Mouse (Mus musculus): Measurements from ENCODE around the gene Zrsr2. TPM values are rescaled to one million over a fixed set of nuclear protein-coding genes. Genes with fewer than 3 reads are reported as not detected.

The Zrsr2 gene
- total RNA-seq (2021): 10 to 100 TPM; 40.3 to 53.9 TPM

DNA sequence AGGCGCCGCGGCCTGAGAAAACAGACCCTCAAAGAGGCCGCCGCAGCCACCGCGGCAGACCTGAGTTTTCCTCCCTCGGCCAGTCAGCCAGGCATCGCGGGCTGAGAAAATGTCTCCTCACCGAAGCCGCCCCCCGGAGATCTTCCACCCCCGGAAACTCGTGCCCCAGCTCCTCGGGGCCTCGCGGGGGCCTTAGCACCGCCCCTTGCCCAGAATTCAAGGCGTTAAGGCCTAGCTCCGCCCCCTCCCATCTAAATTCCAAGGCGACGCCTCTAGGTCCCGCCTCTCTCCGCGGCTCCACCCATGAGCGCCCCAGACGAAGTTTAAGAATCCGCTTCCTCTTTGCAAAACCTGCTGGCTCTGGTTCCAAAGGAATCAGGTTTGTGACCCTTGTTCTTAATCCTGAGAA, at the start of gene Zrsr2:
TSS of gene Zrsr2 (minus strand) at position 195 of the 409 bp plus-strand sequence.
- DNase-seq (ENCODE audit: low spot score in 2 of 2): peak; percentile 67 to 75
- intact Hi-C loops (cut with DNase I): loop anchor here (10.0 kb wide), 1 partner anchor 116 kb away; the partner anchor contains the start of gene Siah1b

DNA sequence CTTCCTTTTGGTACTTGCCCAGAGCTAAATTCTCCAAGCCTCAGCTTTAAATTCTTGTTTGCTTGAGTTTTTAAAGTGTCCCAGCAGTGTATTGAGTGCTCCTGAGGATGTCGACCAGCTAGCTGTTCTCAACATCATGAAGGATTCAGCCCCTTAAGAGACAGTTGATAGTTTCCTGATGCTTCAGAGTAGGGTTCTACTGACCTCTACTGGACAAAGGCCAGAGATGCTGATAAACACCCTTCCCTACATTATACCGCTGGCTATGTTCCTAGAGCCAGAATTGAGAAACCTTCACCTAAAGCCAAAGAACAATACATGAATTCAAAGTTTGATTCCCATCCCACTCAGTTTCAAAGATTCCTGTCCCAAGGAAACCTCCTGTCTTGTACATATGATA, 46.3 kb upstream of the Zrsr2 start:
- DNase-seq (ENCODE audit: low spot score in 2 of 2): no peak
- intact Hi-C loops (cut with DNase I): no loop called here

DNA sequence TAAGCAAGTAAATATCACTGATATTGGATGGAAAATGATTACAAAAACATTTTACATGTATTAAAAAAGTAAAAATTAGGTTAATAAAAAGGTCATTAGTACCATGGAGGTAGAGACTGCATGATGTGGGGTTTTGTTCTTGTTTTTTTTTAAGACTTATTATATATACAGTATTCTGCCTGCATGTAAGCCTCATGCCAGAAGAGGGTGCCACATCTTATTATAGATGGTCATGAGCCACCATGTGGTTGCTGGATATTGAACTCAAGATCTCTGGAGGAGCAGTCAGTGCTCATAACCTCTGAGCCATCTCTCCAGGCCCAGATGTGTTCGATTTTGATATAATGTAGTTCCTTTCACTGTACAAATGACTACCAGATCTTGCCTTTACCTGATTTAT, 41.4 kb upstream of the Zrsr2 start:
- no peak for DNase-seq (ENCODE audit: low spot score in 2 of 2)
- intact Hi-C loops (cut with DNase I): no loop called here

DNA sequence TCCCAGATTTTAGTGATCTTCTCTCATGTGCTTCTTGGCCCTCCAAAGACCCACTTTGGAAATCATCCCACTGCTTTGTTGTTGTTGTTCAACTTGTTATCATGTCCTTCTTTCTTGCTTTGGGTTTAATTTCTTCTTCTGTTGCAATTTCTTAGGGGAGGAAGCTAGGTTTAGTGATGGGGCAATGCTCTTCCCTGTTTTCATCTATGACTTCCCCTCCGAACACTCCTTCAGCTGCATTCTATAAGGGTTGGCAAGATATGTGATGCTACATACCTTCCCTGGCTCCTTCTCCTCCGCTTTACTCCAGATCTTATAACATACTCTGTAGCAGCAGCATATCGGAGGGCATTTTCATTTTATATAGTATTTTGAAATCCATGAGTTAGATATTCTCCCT, 38.3 kb upstream of the Zrsr2 start:
- no peak for DNase-seq (ENCODE audit: low spot score in 2 of 2)
- intact Hi-C loops (cut with DNase I): no loop called here

DNA sequence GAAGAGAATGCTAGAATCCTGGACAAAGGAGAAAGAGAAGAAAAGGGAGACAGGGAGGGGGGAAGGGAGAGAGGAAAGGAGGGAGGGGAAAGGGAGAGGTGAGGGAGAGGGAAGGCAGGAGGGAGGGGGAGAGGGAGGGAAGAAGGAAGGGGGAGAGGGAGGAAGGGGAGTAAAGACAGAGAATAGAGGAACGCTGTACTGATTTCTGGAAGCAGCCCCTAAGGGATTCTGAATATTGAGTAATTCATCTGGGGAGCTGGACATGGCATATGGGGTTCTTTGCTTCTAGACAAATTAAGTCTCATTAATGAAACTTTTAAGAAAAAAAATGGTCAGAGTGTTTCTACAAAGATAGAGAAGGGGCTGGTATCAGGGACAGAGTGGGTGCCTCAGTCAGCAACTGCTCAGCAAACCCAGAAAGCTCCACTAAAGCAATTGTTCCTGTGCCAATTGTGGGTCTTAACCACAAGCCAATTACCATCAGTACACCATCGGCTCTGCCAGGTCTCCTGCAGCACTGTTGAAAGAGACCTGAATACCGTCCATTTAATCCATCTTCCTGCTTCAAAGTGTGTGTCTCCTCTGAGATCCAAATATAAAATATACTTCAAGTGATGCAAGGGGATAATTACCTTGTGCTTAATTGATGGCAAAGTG, 29.4 kb upstream of the Zrsr2 start:
- intact Hi-C loops (cut with DNase I): no loop called here
- no peak for DNase-seq (ENCODE audit: low spot score in 2 of 2)

DNA sequence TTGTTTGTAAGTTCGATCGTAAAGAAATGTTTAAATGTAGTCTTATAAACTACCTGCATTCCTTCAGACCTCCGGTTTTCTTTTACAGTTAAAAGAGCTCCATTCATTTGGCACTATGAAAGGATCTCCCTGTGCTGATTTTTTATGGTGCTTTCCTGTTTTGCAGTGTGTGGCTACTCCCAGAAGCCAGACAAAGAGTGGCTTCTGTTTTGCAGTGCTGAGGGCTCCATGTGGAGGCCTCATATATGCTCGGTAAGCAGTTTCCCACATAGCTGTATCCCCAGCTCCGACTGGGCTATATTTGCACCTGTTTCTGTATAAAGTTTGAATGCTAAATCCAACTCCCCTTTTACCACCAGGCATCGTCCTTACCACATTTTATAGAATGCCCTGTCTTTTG, 23.7 kb upstream of the Zrsr2 start:
- intact Hi-C loops (cut with DNase I): no loop called here
- no peak for DNase-seq (ENCODE audit: low spot score in 2 of 2)

DNA sequence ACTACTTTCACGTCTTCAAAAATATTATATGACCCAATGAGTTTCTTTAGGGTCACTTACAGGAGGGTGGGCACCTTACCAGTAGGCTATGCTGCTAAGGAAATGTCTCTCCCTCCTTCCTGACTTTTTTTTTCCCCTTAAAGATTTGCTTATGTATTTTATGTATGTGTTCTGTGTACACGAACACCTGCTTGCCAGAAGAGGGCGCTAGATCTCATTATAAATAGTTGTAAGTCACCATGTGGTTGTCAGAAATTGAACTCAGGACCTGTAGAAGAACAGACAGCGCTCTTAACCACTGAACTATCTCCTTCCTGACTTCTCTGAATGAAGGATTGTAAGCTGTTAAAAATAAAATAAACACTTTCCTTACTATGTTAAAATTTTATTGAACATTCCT, 23.0 kb upstream of the Zrsr2 start:
- intact Hi-C loops (cut with DNase I): no loop called here

DNA sequence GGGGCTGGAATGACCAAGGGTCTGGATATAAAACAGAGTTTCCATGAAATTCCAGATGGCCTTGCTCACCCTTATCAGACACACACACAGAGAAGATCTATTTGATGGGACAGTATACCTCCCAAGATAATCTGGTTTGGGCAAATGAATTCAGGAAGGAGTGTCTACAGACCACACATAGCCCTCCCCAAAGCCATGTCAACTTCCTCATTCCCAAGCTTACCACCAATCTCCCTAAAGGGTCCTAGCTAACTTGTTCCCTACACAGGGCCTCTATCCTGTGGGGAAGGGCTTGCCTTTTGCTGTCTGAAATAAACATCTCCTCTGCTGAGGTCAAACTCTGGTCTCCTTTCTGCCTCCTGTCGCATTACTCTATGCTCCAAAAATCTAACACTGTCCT, 22.6 kb upstream of the Zrsr2 start:
- intact Hi-C loops (cut with DNase I): no loop called here

More for the DNA sequence above, 23.0 kb upstream of the Zrsr2 start:
- DNase-seq (ENCODE audit: low spot score in 2 of 2): no peak

DNA sequence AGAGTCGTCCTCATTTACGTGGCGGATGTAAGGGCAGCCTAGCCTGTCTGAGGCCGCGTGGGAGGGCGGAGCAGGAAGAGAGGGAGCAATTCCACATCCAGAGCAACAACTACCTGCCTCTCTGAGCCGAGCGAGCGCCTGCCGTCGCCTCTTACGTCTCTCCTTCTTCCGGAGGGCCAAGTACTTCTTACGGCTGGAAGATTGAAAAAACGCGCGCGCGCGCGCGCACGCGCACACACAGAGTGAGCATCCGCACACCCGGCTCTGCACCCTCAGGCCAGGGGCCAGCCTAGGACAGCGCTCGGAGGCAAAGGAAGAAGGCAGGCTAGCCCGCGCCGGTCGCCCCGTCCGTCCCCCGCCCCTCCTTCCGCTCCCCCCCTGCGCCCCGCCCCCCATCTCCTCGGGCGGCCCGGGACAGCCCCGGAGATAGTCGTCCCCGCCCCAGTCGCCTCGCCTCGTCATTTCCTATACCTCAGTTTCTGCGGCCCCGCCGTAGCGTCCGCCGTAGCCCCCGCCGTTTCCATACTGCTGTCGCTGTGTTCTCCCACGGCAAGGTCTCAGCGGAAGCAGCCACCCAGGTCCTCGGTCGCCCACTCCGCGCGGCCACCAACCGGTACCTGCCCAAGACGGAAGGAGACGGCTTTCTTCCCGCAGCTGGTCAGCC, 526 bp downstream of the Zrsr2 start:
- peak; percentile 25 to 53 for DNase-seq (ENCODE audit: low spot score in 2 of 2)
- intact Hi-C loops (cut with DNase I): loop anchor here (10.0 kb wide), 1 partner anchor 117 kb away; the partner anchor contains the start of gene Siah1b

More for the DNA sequence above, 22.6 kb upstream of the Zrsr2 start:
- DNase-seq (ENCODE audit: low spot score in 2 of 2): no peak

DNA sequence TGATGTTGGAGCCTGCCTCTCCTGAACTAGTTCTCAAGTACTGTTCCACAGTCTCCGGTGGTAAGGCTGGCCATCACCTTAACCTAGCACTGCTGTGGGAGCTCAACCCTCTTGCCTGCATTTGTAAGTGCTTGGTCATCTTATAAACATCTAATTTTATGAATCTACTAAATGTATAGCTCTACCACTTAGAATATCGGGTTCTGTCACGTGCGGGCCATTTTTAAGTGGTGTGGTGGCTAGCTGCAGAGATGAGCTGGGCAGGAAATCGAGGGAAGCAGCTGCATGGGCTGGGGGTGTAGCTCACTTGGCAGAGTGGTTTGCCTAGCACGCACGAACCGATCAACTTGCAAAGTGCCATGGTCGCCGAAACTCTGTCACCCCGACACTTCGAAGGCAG, 1.1 kb downstream of the Zrsr2 start:
- DNase-seq (ENCODE audit: low spot score in 2 of 2): no peak
- intact Hi-C loops (cut with DNase I): loop anchor here (10.0 kb wide), 1 partner anchor 117 kb away; the partner anchor contains the start of gene Siah1b

DNA sequence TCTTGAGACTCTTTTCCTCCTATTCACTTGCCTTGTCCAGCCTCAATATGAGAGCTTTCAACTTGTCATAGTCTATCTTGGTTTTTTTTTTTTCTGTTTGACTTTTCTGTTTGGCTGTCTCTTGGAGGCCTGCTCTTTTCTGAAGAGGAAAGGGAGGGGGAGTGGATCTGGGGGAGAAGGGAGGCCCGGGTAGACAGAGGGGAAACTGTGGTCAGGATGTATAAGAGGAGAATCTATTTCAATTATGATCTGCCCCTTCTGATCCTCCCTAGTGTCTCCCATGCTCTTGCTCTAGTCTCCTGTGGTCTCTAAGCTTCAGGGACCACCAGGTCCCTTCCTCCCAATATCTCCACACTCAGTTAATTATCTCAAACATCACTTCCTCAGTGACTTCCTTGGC, 6.8 kb downstream of the Zrsr2 start:
- intact Hi-C loops (cut with DNase I): loop anchor here (10.0 kb wide), 1 partner anchor 123 kb away; the partner anchor contains the start of gene Siah1b
- no peak for DNase-seq (ENCODE audit: low spot score in 2 of 2)

DNA sequence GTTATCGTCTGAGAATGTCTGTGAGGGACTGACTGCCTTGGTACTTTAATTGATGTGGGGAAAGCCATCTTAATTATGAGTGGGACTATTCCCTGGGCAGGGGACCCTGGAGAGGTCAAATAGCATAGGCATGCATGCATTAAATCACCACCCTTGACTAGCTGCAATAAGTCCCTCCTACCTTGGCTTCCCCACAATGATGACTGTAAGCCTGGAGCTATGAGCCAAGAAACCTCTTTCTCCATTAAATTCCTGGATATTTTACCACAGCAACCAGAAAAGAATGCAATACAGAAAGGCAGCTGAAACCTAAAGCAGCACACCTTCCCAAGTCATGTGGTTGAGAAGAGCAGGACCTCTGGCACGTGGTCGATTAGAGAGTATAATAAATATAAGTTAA, 14.1 kb downstream of the Zrsr2 start:
- no peak for DNase-seq (ENCODE audit: low spot score in 2 of 2)

DNA sequence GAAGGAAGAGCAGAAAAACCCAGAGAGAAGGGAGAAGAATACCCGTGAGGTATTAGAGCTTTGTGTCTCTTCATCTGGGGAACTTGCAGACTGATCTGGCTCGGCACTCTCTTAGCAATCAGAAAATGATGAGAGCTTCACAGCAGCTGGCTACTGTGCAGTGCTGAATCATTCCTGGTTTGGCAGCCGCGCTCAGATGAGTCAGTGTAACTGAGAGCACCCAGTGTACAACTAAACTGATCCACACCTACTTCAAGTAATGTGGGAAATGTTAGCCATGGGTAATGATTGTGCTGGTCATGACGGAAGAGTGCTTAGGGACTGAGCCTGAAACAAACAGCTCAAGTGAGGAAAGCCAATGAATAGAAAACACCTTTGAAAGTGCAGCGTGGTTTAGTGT, 19.9 kb downstream of the Zrsr2 start:
- DNase-seq (ENCODE audit: low spot score in 2 of 2): peak; percentile 40 to 55
- intact Hi-C loops (cut with DNase I): no loop called here

More for the DNA sequence above, 14.1 kb downstream of the Zrsr2 start:
- intact Hi-C loops (cut with DNase I): no loop called here

DNA sequence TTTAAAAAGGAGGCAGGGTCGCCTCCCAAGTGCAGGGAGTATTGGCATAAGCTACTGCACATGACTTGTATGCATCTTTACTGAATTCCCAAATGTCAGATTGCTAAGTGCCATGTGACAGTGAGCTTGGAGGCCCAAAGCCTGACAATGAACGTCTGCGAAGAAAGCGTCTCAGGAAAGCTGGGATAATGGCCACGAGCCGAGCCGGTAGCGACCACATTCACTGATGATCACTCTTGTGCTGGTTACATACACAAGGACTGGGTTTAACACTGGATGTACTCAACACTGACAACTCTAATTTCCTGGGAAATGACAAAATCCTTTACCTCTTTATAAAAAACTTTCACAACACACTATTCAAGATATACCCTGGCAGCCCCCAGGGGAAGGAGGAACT, 23.7 kb downstream of the Zrsr2 start:
- intact Hi-C loops (cut with DNase I): no loop called here
- no peak for DNase-seq (ENCODE audit: low spot score in 2 of 2)

DNA sequence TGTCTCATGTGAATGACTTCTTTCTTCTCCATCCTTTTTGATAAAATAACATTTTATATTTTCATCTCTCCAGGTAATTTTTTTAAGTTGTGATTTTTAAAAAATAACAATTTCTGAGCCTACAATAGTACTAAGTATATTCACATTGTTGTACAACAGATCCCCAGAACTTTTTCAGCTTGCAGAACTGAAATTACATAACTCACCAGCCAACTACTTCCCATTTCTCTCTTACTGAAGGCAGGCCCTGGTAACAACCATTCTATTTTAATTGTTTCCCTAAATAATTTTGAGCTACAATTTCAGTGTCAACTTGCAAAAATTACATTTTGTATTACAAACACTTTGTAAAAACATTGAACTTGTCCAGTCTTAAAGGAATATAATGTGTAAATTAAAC, 28.9 kb downstream of the Zrsr2 start:
- no peak for DNase-seq (ENCODE audit: low spot score in 2 of 2)
- intact Hi-C loops (cut with DNase I): no loop called here

DNA sequence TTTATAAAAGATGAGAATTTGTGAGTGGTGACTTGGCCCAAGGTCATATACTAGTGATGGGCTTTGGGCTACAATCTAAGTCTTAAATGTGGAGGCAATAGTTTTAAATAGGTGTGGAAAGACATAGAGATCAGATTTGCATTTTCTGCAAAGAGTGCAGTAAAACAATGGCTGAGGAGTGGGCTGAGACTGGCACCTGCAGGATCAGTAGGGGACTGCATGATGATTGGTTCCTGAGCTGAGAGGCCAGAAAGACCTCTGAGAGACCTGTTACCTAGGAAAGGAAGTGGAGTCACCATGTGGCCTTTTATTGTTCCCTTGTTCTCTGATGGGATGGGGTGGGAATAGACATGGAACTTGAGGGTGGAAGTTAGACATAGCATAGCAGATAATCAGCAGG, 45.7 kb downstream of the Zrsr2 start:
- intact Hi-C loops (cut with DNase I): no loop called here
- no peak for DNase-seq (ENCODE audit: low spot score in 2 of 2)

DNA sequence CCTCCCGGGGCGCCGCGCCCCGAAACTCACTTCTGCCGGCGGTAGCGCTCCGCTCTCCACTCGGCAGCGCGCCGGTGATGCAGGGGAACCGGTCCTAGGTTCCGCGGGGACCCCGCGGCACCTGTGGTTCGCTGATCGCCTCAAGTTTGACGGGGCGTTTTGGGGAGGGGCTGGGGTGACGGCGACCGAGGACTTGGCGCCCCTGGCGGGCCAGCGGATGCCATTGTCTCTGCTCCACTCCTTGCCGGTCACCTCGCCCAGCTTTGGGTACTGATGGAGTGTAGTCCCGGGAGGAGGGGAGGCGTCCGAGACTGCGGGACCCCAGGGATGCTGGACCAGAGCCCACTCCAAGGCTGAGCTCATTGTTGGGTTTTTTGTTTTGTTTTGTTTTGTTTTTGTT, 49.1 kb downstream of the Zrsr2 start:
- intact Hi-C loops (cut with DNase I): no loop called here
- DNase-seq (ENCODE audit: low spot score in 2 of 2): peak; percentile 9 to 15

DNA sequence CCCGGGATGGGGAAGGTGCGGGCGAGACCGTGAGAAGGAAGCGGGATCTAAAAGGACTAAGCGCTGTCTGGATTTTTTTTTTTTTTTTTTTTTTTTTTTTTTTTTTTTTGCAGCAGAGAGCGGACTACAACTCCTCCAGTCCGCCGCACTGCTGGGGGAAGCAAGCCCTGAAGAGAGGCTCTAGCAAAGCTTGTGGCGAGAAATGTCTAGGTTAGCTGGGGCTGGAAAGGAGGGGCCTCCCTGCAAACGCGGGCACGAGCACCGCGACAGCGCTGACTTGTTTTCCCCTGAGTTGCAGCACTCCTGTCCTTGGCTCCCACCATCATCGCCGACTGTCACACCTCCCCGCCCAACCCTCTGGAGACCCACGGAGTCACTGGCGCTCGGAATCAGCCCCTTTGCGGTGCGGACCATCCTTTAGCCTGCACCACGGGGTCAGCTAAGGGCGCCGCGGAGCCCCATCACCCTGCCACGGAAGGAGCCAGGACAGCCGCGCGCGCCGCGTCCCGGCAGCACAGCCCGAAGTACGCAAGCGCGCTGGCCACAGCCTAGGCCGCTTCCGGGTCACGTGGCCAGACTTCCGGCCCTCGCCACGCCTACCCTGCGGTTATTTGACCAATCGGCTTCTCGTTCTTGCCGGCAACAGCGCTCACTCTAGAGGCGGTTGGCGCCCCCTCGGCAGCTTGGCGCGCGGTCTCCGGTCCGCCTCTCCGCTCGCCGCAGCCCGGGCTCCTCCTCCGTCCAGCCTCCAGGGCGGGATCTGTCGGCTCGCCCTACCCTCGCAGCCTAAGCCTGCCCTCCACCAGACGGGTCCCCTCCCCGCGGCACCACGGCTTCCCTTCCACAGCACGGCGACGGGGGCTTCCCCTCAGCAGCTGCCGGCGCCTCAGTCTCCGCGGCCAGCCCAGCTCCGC, 49.9 kb downstream of the Zrsr2 start, which contains the start of gene Ap1s2:
TSS of gene Ap1s2 (plus strand) at position 681 of the 914 bp plus-strand sequence.
- DNase-seq (ENCODE audit: low spot score in 2 of 2): peak; percentile 91 to 93
- intact Hi-C loops (cut with DNase I): no loop called here

DNA sequence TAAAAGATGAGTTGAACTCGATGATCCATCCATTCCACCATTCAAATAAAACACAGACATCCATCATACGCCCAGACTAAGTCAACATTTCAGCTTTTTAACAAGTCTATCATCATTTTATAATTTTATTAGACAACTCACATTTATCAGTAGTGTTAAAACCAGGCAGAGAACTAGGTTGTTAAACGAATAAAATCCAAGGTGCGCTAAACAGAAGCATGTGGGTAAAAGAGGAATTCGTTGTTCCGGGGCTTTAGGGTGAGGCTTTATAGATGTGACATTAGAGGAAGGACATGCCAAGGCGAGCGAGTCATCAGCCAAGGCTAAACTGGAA, 50.5 kb downstream of the Zrsr2 start:
- intact Hi-C loops (cut with DNase I): no loop called here
- DNase-seq (ENCODE audit: low spot score in 2 of 2): no peak

DNA sequence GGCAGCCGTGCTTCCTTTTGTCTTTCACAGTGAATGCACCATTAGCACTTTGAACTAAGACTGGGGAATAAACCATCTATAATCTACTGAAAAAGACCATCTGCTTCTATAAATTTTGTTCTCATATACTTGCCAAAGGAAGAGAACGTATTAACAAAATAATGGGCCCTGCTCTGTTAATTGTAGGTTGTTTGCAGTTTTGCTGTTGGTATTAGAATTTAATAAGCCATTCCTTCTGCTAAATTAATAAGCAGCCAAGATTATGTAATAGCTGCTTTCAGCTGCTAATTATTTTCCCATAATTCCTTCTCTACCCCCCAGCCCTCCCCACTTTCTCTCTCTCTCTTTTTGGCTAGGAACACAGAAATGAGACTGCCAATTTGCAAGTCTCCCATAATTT, 51.6 kb downstream of the Zrsr2 start:
- intact Hi-C loops (cut with DNase I): no loop called here
- no peak for DNase-seq (ENCODE audit: low spot score in 2 of 2)

Measured in left cerebral cortex, postnatal 36 days (tissue).